Mouse (Mus musculus) liver, postnatal 0 days (tissue): ENCODE results near the gene Neb.

ENCODE experiments used
- CTCF ChIP-seq: sonication (generic); IDR thresholded peaks from 2 replicates; pipeline ENCODE4 v1.5.1; 2016; ENCODE audit warnings: antibody characterized with exemption, low read depth
- EP300 ChIP-seq: IDR thresholded peaks from 2 replicates; pipeline ENCODE4 v1.6.1; 2016; ENCODE audit warnings: antibody characterized with exemption, low read depth, mild to moderate bottlenecking

DNA sequence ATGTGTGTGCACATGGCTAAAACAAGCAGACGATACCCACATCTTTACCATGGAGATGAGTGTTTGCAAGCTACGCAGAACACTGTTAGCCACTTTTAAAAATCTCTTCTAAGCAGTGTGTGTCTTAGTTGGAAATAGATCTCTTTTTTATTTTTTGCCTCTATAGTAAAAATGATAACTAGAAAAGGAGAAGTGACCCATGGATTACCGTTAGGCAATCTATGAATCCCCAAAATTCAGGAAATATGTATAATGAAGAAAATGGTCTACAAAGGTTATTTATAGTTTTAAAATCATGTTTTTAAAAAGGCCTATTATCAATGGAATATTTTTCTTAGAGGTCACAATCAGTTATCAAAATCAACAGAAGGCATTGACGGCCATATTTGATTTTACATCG is 80.3 kb downstream of the Neb start:
- TF ChIP-seq CTCF = no peak
- TF ChIP-seq EP300 = no peak
